Mouse (Mus musculus) ES-Bruce4 (cell line): ENCODE data around the gene Sspo.

ENCODE experiments used
- CTCF ChIP-seq: IDR thresholded peaks from one replicate; pipeline ENCODE4 v1.8.1; 2011; ENCODE audit warnings: low read depth, low read length
- EP300 ChIP-seq: IDR thresholded peaks from 2 replicates; pipeline ENCODE4 v1.6.1; 2011; ENCODE audit warnings: low read depth, low read length; ENCODE audit not compliant: insufficient read depth
- POLR2A ChIP-seq: IDR thresholded peaks from one replicate; pipeline ENCODE4 v1.8.1; 2011; ENCODE audit warnings: low read length; ENCODE audit not compliant: insufficient read depth

GRCm38 (mm10) chr6:48435706-48436349 is 12.2 kb upstream of the Sspo start:
- TF ChIP-seq CTCF, result no peak
- no peak for TF ChIP-seq EP300
- TF ChIP-seq POLR2A, result no peak
